Mouse (Mus musculus): ENCODE results near the gene Rundc3a.

DNA sequence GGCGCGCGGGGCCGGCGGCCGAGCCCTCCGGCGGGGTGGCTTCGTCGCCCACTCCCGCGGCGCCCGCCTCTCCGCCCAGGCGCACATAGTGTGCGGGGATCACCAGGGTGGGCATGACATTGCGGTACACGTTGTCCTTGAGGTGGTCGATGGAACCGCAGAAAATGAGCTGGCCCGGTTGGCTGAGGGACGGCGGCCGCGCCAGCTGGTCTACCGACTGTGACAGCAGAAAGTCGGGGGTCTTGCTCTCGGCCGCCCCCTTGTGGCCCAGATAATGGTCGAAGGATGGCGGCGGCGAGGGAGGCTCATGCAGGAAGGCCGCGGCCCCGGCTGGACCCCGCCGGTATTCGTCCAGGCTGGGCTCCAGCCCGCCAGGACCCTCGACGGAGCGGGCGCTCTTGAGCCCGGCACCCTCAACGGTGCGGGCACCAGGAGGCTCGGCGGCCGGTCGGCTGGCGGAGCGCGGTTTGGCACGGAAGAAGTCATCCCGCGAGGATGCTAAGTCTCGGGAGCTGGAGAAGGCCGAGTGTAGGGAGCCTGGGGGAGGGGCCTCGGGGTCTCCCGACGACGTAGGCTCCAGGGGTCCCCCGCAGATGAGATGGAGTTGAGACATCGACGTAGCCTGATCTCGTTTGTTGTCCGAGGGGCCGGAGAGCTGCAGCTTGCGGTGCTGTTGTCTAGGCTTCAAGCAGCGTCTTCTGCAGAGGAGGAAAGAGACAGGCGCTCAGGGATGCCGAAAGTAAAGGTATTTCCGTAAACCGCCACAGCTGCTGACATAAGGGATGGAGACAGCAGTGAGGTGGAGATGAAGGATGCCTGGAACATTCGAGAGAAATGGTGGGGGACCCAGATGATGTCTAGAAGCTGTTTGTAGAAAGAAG, 45.2 kb downstream of the Rundc3a start:
- TF ChIP-seq CTCF (IDR thresholded peaks at IDR 0.05; ENCODE audit: extremely low read depth, insufficient read depth, insufficient read length, insufficient replicate concordance) (peak; percentile 72), POLR2A (IDR thresholded peaks at IDR 0.05; ENCODE audit: low read depth, low read length) (no peak)
